Mouse (Mus musculus) neural tube, embryonic 14.5 days (tissue): ENCODE results near the gene As3mt. TPM values are rescaled to one million over a fixed set of nuclear protein-coding genes. Genes with fewer than 3 reads are reported as not detected.
"Not testable (repeated sequence)": the region's sequence is repeated elsewhere in the genome, so short reads cannot be mapped to it uniquely, and the experiment has no call there.

Source experiments
- ATAC-seq: fragments of 200-750 bp; cut with Nextera tagmentation; 2 replicates; pipeline ENCODE4 v1.8.0; 2017; ENCODE audit warnings: low read depth, mild to moderate bottlenecking, moderate TSS enrichment, moderate library complexity
- H3K27ac ChIP-seq: fragments of 300-500 bp; sonication (generic); 2 replicates; pipeline ENCODE4 v1.5.1; 2014; ENCODE audit warnings: low read depth, mild to moderate bottlenecking, control low read depth, low read length, moderate library complexity, mixed read lengths
- H3K27me3 ChIP-seq: fragments of 300-500 bp; sonication (generic); 2 replicates; pipeline ENCODE4 v1.6.1; 2014; ENCODE audit warnings: low read length; ENCODE audit not compliant: control insufficient read depth, insufficient read depth
- H3K36me3 ChIP-seq: fragments of 300-500 bp; sonication (generic); 2 replicates; pipeline ENCODE4 v1.6.1; 2014; ENCODE audit warnings: low read length, mixed read lengths; ENCODE audit not compliant: control insufficient read depth, insufficient read depth
- H3K4me1 ChIP-seq: fragments of 300-500 bp; sonication (generic); 2 replicates; pipeline ENCODE4 v1.6.1; 2014; ENCODE audit warnings: low read length; ENCODE audit not compliant: control insufficient read depth, insufficient read depth
- H3K4me2 ChIP-seq: fragments of 300-500 bp; sonication (generic); 2 replicates; pipeline ENCODE4 v1.6.1; 2014; ENCODE audit warnings: mild to moderate bottlenecking, low read depth, low read length, control low read depth
- H3K4me3 ChIP-seq: fragments of 300-500 bp; sonication (generic); 2 replicates; pipeline ENCODE4 v1.5.1; 2014; ENCODE audit warnings: low read depth, low read length, control low read depth, mixed read lengths
- H3K9ac ChIP-seq: fragments of 300-500 bp; sonication (generic); replicated peaks from 2 replicates; pipeline ENCODE4 v1.6.1; 2014; ENCODE audit warnings: low read depth, mild to moderate bottlenecking, control low read depth, low read length, mixed read lengths
- H3K9me3 ChIP-seq: fragments of 300-500 bp; sonication (generic); 2 replicates; pipeline ENCODE4 v1.6.1; 2016; ENCODE audit warnings: low read length; ENCODE audit not compliant: control insufficient read depth
- WGBS: fragments of 180-500 bp; shearing (Covaris S2); extraction: QIAGEN DNeasy Blood & Tissue Kit; methylation state at CpG from one replicate; pipeline ENCODE4 v1.1.7; 2014; 5-methylcytosine and 5-hydroxymethylcytosine counted together
- polyA plus RNA-seq: library from polyadenylated mRNA; unstranded; fragments of >200 nt; fragmentation: Nextera tagmentation; extraction: Ambion mirVana; gene quantifications from 2 replicates; pipeline ENCODE4 v1.2.1, GENCODE M21; 2014

The As3mt gene
- polyA plus RNA-seq, 1 experiment from 2014 or later, result 44.3 TPM

- Histone ChIP-seq H3K9ac (no peak overlapping the region), H3K36me3 (no peaks in the 10 kb centered on the region; the same call in 1 of the 2 replicates), H3K27me3 (no peaks in the 10 kb centered on the region), H3K4me1 (peaks cover 3% of the 10 kb centered on the region; the same call in 1 of the 2 replicates), H3K27ac (no peak overlapping the region), H3K4me2 (no peak overlapping the region), H3K4me3 (no peak overlapping the region), H3K9me3 (no peaks in the 10 kb centered on the region)
- ATAC-seq, result no peak
- WGBS, result 74% methylated on average over 10 of the region's 10 CpGs
Measured at GRCm38 (mm10) chr19:46731351-46731750, 24.1 kb downstream of the As3mt start.

- not testable (repeated sequence) for H3K4me2 ChIP-seq, H3K36me3 ChIP-seq, H3K4me1 ChIP-seq, H3K4me3 ChIP-seq, H3K27me3 ChIP-seq, H3K9ac ChIP-seq, ATAC-seq, H3K27ac ChIP-seq, H3K9me3 ChIP-seq
- 96% methylated on average over 5 of the region's 5 CpGs for WGBS
Measured at GRCm38 (mm10) chr19:46732673-46733072, 25.4 kb downstream of the As3mt start.

- Histone ChIP-seq H3K9me3 (no peaks in the 10 kb centered on the region), H3K4me3 (no peak overlapping the region), H3K4me1 (no peaks in the 10 kb centered on the region), H3K4me2 (no peak overlapping the region), H3K27ac (no peak overlapping the region), H3K9ac (no peak overlapping the region), H3K27me3 (no peaks in the 10 kb centered on the region), H3K36me3 (no peaks in the 10 kb centered on the region; the same call in 1 of the 2 replicates)
- 90% methylated on average over 7 of the region's 7 CpGs for WGBS
- no peak for ATAC-seq
Measured at GRCm38 (mm10) chr19:46733626-46734025, 26.4 kb downstream of the As3mt start.

GRCm38 (mm10) chr19:46735241-46735640 is 28.0 kb downstream of the As3mt start:
- H3K36me3 ChIP-seq, result no peaks in the 10 kb centered on the region
- H3K4me2 ChIP-seq, result no peak overlapping the region
- H3K27ac ChIP-seq, result no peak overlapping the region
- no peaks in the 10 kb centered on the region for H3K9me3 ChIP-seq
- no peaks in the 10 kb centered on the region for H3K4me1 ChIP-seq
- H3K27me3 ChIP-seq, result no peaks in the 10 kb centered on the region
- ATAC-seq, result no peak
- WGBS, result 79% methylated on average over 5 of the region's 5 CpGs
- no peak overlapping the region for H3K4me3 ChIP-seq
- H3K9ac ChIP-seq, result no peak overlapping the region

- no peaks in the 10 kb centered on the region for H3K4me1 ChIP-seq
- no peaks in the 10 kb centered on the region for H3K27me3 ChIP-seq
- no peaks in the 10 kb centered on the region for H3K36me3 ChIP-seq
- H3K27ac ChIP-seq, result no peak overlapping the region
- H3K9me3 ChIP-seq, result no peaks in the 10 kb centered on the region
- no peak for ATAC-seq
- 80% methylated on average over 7 of the region's 7 CpGs for WGBS
- H3K9ac ChIP-seq, result no peak overlapping the region
- H3K4me2 ChIP-seq, result no peak overlapping the region
- no peak overlapping the region for H3K4me3 ChIP-seq
Measured at GRCm38 (mm10) chr19:46737106-46737505, 29.8 kb downstream of the As3mt start.

- no peaks in the 10 kb centered on the region for H3K27me3 ChIP-seq
- no peak overlapping the region for H3K27ac ChIP-seq
- H3K9ac ChIP-seq, result no peak overlapping the region
- no peaks in the 10 kb centered on the region for H3K4me1 ChIP-seq
- H3K4me3 ChIP-seq, result no peak overlapping the region
- 53% methylated on average over 7 of the region's 7 CpGs for WGBS
- no peaks in the 10 kb centered on the region for H3K9me3 ChIP-seq
- no peak for ATAC-seq
- no peaks in the 10 kb centered on the region for H3K36me3 ChIP-seq
- no peak overlapping the region for H3K4me2 ChIP-seq
Measured at GRCm38 (mm10) chr19:46740341-46741008, 33.2 kb downstream of the As3mt start.

GRCm38 (mm10) chr19:46741574-46741973 is 34.3 kb downstream of the As3mt start:
- ATAC-seq, result no peak
- WGBS, result 46% methylated on average over 6 of the region's 6 CpGs
- no peaks in the 10 kb centered on the region for H3K9me3 ChIP-seq
- no peaks in the 10 kb centered on the region for H3K4me1 ChIP-seq
- H3K27ac ChIP-seq, result no peak overlapping the region
- H3K4me3 ChIP-seq, result no peak overlapping the region
- H3K4me2 ChIP-seq, result no peak overlapping the region
- H3K27me3 ChIP-seq, result no peaks in the 10 kb centered on the region
- H3K36me3 ChIP-seq, result no peaks in the 10 kb centered on the region
- H3K9ac ChIP-seq, result no peak overlapping the region

- WGBS, result 69% methylated on average over 9 of the region's 9 CpGs
- H3K27me3 ChIP-seq, result no peaks in the 10 kb centered on the region
- no peaks in the 10 kb centered on the region for H3K4me1 ChIP-seq
- no peak overlapping the region for H3K4me3 ChIP-seq
- no peaks in the 10 kb centered on the region for H3K36me3 ChIP-seq
- H3K9ac ChIP-seq, result no peak overlapping the region
- H3K27ac ChIP-seq, result no peak overlapping the region
- ATAC-seq, result no peak
- H3K9me3 ChIP-seq, result no peaks in the 10 kb centered on the region
- H3K4me2 ChIP-seq, result no peak overlapping the region
Measured at GRCm38 (mm10) chr19:46744681-46745080, 37.4 kb downstream of the As3mt start.

GRCm38 (mm10) chr19:46747799-46748198 is 40.5 kb downstream of the As3mt start:
- WGBS, result 92% methylated on average over 3 of the region's 3 CpGs
- Histone ChIP-seq H3K4me2 (no peak overlapping the region), H3K9me3 (no peaks in the 10 kb centered on the region), H3K36me3 (no peaks in the 10 kb centered on the region), H3K27me3 (no peaks in the 10 kb centered on the region), H3K4me1 (no peaks in the 10 kb centered on the region), H3K27ac (no peak overlapping the region), H3K9ac (no peak overlapping the region), H3K4me3 (no peak overlapping the region)
- ATAC-seq, result no peak
